Mouse (Mus musculus) heart, embryonic 14.5 days (tissue): ENCODE results near the gene Ptprd. TPM values are rescaled to one million over a fixed set of nuclear protein-coding genes. Genes with fewer than 3 reads are reported as not detected.

Source experiments
- ATAC-seq: fragments of 200-750 bp; cut with Nextera tagmentation; 2 replicates; pipeline ENCODE4 v1.8.0; 2017; ENCODE audit warnings: low read depth, moderate TSS enrichment; ENCODE audit not compliant: insufficient number of reproducible peaks, insufficient read depth, low FRiP score
- H3K27ac ChIP-seq, 2 experiments: fragments of 200-500 bp in 1 of 2; fragments of 300-500 bp in 1 of 2; sonication (generic) in 1 of 2; replicated peaks in 1 of 2; 2 replicates each; pipeline ENCODE4 v1.5.1; 2012 to 2014; ENCODE audit warnings: low read depth in 2 of 2, low read length in 2 of 2, control low read depth in 1 of 2, mild to moderate bottlenecking in 1 of 2, mixed read lengths in 1 of 2; ENCODE audit not compliant: control insufficient read depth in 1 of 2, insufficient read depth in 1 of 2
- H3K27me3 ChIP-seq: fragments of 300-500 bp; sonication (generic); 2 replicates; pipeline ENCODE4 v1.6.1; 2014; ENCODE audit warnings: mild to moderate bottlenecking, low read length, control low read depth; ENCODE audit not compliant: control insufficient read depth, insufficient read depth
- H3K36me3 ChIP-seq: fragments of 300-500 bp; sonication (generic); 2 replicates; pipeline ENCODE4 v1.6.1; 2014; ENCODE audit warnings: mild to moderate bottlenecking, control low read depth, low read length, mixed read lengths; ENCODE audit not compliant: control insufficient read depth, insufficient read depth
- H3K4me1 ChIP-seq, 2 experiments: fragments of 200-500 bp in 1 of 2; fragments of 300-500 bp in 1 of 2; sonication (generic) in 1 of 2; 2 replicates each; pipeline ENCODE4 v1.6.1; 2012 to 2014; ENCODE audit warnings: low read length in 2 of 2, control low read depth in 1 of 2, mixed read lengths in 1 of 2; ENCODE audit not compliant: control insufficient read depth in 2 of 2, insufficient read depth in 2 of 2
- H3K4me2 ChIP-seq: fragments of 300-500 bp; sonication (generic); 2 replicates; pipeline ENCODE4 v1.6.1; 2014; ENCODE audit warnings: mild to moderate bottlenecking, low read length
- H3K4me3 ChIP-seq, 2 experiments: fragments of 200-500 bp in 1 of 2; fragments of 300-500 bp in 1 of 2; sonication (generic) in 1 of 2; 2 replicates each; pipeline ENCODE4 v1.5.1; 2012 to 2014; ENCODE audit warnings: low read length in 2 of 2, mild to moderate bottlenecking in 2 of 2, control low read depth in 1 of 2, low read depth in 1 of 2, moderate library complexity in 1 of 2; ENCODE audit not compliant: control insufficient read depth in 1 of 2, insufficient read depth in 1 of 2
- H3K9ac ChIP-seq: fragments of 300-500 bp; sonication (generic); 2 replicates; pipeline ENCODE4 v1.6.1; 2014; ENCODE audit warnings: mild to moderate bottlenecking, low read length
- H3K9me3 ChIP-seq: fragments of 300-500 bp; sonication (generic); 2 replicates; pipeline ENCODE4 v1.6.1; 2016; ENCODE audit warnings: low read length, control low read depth; ENCODE audit not compliant: control insufficient read depth
- WGBS: fragments of 180-500 bp; shearing (Covaris S2); extraction: QIAGEN DNeasy Blood & Tissue Kit; methylation state at CpG from one replicate; pipeline ENCODE4 v1.1.7; 2014; 5-methylcytosine and 5-hydroxymethylcytosine counted together
- polyA plus RNA-seq: library from polyadenylated mRNA; unstranded; fragments of >200 nt; fragmentation: Nextera tagmentation; extraction: Ambion mirVana; gene quantifications from 2 replicates; pipeline ENCODE4 v1.2.1, GENCODE M21; 2014

Ptprd gene
- polyA plus RNA-seq, 1 experiment from 2014 or later: 21.8 TPM

DNA sequence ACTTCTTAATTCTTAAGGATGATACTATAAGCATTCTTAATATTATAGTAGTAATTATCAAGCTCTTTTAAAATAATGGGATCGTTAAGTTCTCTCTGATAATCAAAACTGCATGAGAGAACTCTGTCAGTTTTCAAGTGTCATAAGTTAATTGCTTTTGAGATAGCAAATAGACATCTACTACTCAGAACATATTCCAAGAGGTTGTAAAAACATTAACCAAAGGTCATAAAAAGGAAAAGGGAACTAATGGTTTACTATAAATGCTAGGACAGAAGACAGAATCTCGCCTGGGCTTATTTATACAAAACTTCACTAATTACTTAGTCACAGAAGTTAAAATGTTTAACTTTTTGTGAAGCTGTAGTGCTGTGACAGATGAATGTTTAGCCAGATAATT is 494.0 kb downstream of the Ptprd start:
- no peaks in the 10 kb centered on the region for H3K4me1 ChIP-seq
- H3K27me3 ChIP-seq: no peaks in the 10 kb centered on the region
- H3K4me2 ChIP-seq: no peak overlapping the region
- no peak overlapping the region for H3K4me3 ChIP-seq
- no peak for ATAC-seq
- no peaks in the 10 kb centered on the region for H3K9me3 ChIP-seq
- 62% methylated on average over 2 of the region's 2 CpGs for WGBS
- H3K27ac ChIP-seq: no peak overlapping the region
- no peak overlapping the region for H3K9ac ChIP-seq
- H3K36me3 ChIP-seq: no peaks in the 10 kb centered on the region

DNA sequence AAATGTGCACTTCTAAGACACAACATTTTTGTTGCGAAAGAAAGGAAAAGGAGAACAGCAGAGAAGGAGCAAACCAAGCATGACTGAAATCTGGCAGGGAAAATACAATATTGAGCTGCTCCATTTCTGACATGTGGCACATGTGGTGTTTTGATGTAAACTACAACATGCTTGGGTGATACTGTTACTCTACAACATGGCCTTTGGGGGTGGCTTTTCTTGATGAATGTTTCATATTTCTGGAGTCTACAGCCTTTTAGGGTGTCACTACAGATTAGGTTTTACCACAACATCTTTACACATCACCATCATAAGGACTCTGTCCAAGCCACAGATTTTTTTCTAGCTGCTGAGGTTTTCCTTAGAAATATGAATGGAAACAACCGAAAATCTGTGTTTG is 501.5 kb downstream of the Ptprd start:
- Histone ChIP-seq H3K4me2 (no peak overlapping the region), H3K36me3 (no peaks in the 10 kb centered on the region), H3K27ac (no peak overlapping the region), H3K4me1 (no peaks in the 10 kb centered on the region), H3K9me3 (no peaks in the 10 kb centered on the region), H3K9ac (no peak overlapping the region), H3K4me3 (no peak overlapping the region), H3K27me3 (no peaks in the 10 kb centered on the region)
- no peak for ATAC-seq
- 67% methylated on average over 2 of the region's 2 CpGs for WGBS

DNA sequence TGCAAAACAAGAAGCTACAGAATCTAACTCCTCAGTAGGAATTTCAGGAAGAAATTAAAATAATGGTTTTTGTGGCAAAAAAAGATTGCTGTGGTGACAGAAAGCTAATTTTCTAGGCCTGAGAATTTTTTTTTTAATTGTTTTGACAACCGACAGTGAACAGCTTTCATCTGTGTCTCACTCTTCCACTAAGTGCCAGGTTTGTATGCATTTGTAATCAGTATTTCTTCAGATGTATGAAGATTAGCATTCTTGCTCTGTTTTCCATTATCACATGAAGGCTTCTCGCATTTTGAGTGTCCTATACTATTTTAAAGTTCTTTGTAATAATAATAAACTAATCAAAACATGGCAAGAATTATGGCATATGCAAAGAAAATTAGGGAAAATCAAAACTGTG is 513.5 kb downstream of the Ptprd start:
- Histone ChIP-seq H3K4me1 (no peaks in the 10 kb centered on the region), H3K36me3 (no peaks in the 10 kb centered on the region), H3K27ac (no peak overlapping the region), H3K9ac (no peak overlapping the region), H3K9me3 (no peaks in the 10 kb centered on the region), H3K4me2 (no peak overlapping the region), H3K27me3 (no peaks in the 10 kb centered on the region), H3K4me3 (no peak overlapping the region)
- WGBS: 67% methylated on average over 2 of the region's 2 CpGs
- no peak for ATAC-seq

DNA sequence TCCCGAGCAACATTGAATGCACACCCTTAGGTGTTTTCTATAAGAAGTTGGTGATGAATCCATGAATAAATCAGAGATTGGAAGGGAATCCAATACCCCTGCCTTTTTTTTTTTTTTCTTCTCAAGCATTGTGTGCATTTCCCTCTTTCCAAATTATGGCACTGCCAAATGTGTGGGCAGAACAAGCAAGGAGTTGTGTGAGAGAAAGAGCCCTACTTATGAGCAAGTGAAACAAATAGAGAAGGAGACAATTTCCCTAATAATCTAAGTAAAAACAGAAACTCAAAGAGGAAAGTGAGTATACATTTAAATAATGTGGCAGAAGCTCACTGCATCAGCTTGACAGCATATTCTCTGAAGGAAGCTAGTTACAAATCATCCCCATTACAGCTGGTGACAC is 536.0 kb downstream of the Ptprd start:
- WGBS: 67% methylated on average over 1 of the region's 1 CpGs
- no peak overlapping the region for H3K4me2 ChIP-seq
- H3K4me3 ChIP-seq: no peak overlapping the region
- H3K27ac ChIP-seq: no peak overlapping the region
- no peaks in the 10 kb centered on the region for H3K9me3 ChIP-seq
- ATAC-seq: no peak
- H3K4me1 ChIP-seq: no peaks in the 10 kb centered on the region
- no peaks in the 10 kb centered on the region for H3K27me3 ChIP-seq
- H3K36me3 ChIP-seq: no peaks in the 10 kb centered on the region
- no peak overlapping the region for H3K9ac ChIP-seq

DNA sequence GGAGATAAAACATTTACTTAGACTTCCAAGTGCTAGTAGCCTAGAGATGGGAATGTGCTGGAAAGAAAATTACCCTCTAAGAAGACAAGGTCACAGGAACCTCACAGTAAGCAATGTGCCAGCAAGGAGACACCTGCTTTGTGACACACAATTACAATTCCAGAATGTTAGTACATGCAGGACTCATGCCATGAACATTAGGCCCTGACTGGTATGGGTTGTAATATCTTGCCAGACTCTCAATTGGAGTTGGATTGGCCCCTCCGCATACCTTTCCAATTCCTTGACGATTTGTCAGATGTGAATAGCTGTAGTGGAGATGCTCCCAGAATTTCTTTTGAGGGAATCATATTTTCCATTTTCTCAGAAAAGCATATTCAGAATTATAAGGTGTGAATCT is 547.0 kb downstream of the Ptprd start:
- Histone ChIP-seq H3K9ac (no peak overlapping the region), H3K4me1 (no peaks in the 10 kb centered on the region), H3K27ac (no peak overlapping the region), H3K9me3 (no peaks in the 10 kb centered on the region), H3K4me3 (no peak overlapping the region), H3K4me2 (no peak overlapping the region), H3K36me3 (no peaks in the 10 kb centered on the region), H3K27me3 (no peaks in the 10 kb centered on the region)
- WGBS: 85% methylated on average over 2 of the region's 2 CpGs
- no peak for ATAC-seq

DNA sequence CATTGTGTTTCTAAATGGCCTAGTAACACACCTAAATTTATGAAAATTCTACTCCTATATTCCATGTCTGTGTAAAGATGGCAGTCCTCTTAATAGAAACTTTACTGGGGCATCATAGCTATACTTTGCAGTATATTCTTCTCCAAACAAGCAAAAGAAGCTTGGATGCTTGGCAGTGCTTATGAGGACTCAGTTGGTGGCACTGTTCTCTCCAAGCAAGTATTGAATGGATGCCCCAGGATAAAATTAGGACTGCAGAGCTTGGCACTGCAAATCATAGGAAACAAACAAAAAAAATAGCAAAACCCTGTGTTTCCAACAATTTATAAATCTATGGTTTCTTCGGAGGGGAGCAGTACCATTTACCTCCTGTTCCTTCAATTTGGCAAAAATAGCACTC is 549.5 kb downstream of the Ptprd start:
- no peak overlapping the region for H3K4me3 ChIP-seq
- no peak overlapping the region for H3K4me2 ChIP-seq
- peaks cover 0 to 5% of the 10 kb centered on the region in 2 experiments; a peak in 2 of 4 replicates for H3K4me1 ChIP-seq
- no peak overlapping the region for H3K27ac ChIP-seq
- no peak for ATAC-seq
- no peaks in the 10 kb centered on the region for H3K27me3 ChIP-seq
- no peak overlapping the region for H3K9ac ChIP-seq
- no peaks in the 10 kb centered on the region for H3K36me3 ChIP-seq
- no peaks in the 10 kb centered on the region for H3K9me3 ChIP-seq
- WGBS: 79% methylated on average over 1 of the region's 1 CpGs

DNA sequence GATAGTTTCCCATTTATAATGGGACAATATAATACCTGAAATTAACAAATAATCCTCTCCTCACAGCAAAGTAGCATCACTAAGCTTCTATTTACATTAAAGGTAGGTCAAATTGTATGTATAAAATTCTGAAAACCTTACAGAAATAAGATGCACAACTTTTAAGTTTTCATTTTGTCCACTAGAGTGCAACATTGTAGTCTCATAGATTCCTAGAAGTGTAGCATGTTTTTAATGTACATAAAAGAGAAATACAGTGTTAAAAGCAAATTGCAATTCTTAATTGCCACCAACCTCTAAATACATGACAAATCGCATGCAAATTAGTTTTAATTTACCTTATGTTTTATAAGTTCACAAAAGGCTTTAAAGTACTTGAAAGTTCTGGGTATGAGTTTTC is 556.1 kb downstream of the Ptprd start:
- H3K9ac ChIP-seq: no peak overlapping the region
- no peaks in the 10 kb centered on the region for H3K36me3 ChIP-seq
- no peaks in the 10 kb centered on the region for H3K9me3 ChIP-seq
- no peak overlapping the region for H3K4me2 ChIP-seq
- H3K27me3 ChIP-seq: no peaks in the 10 kb centered on the region
- no peak overlapping the region for H3K27ac ChIP-seq
- H3K4me1 ChIP-seq: peaks cover 0 to 14% of the 10 kb centered on the region in 2 experiments; a peak in 2 of 4 replicates
- no peak for ATAC-seq
- WGBS: 50% methylated on average over 1 of the region's 1 CpGs
- H3K4me3 ChIP-seq: no peak overlapping the region

DNA sequence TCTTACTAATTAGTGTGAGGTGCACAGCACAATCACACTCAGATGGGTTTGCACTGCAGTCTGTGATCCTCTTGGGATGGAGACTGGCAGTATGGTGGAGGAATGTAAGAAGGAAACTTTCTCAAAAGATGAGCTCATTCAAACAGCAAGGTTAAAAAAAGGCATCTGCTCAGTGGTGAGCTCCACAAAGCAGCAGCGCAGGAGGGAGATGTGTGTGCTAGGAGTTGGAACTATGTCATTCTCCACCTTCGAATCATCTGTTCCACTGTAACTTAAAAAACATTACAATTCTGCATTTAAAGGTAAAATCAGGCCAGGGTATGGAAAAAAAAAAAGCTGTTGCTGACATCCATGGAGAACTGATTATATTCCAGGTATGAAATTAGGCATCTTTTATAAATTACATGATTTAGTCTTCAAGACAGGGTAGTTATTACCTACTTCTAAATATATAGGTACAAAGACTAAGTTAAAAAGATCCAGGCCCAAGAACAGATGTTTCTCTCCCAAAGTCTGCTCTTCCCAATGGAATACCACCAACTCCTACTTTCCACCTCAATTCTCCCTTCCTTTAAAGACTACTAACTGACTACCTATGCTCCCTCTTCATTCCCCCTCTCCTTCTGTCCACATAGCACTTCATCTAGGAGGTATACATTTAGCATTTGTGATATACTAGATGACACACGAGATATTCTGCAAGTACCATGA is 562.0 kb downstream of the Ptprd start:
- H3K27ac ChIP-seq: no peak overlapping the region
- no peaks in the 10 kb centered on the region for H3K36me3 ChIP-seq
- no peak overlapping the region for H3K4me2 ChIP-seq
- no peaks in the 10 kb centered on the region for H3K9me3 ChIP-seq
- H3K4me1 ChIP-seq: no peaks in the 10 kb centered on the region
- H3K9ac ChIP-seq: no peak overlapping the region
- no peak overlapping the region for H3K4me3 ChIP-seq
- H3K27me3 ChIP-seq: no peaks in the 10 kb centered on the region
- WGBS: 75% methylated on average over 3 of the region's 3 CpGs
- no peak for ATAC-seq
